Mouse (Mus musculus) induced T-regulatory cell, adult 2 months (primary cell): ENCODE measurements around the gene Rbm20.

Experiments
- DNase-seq: peaks from one replicate; pipeline ENCODE4 v3.0.0-alpha.2; 2012; ENCODE audit warnings: low read depth

Rbm20 gene

GRCm38 (mm10) chr19:53671432-53671831 lies 5.7 kb upstream of the Rbm20 start:
- DNase-seq: no peak

GRCm38 (mm10) chr19:53674131-53674925 lies 2.8 kb upstream of the Rbm20 start:
- DNase-seq: no peak

DNA sequence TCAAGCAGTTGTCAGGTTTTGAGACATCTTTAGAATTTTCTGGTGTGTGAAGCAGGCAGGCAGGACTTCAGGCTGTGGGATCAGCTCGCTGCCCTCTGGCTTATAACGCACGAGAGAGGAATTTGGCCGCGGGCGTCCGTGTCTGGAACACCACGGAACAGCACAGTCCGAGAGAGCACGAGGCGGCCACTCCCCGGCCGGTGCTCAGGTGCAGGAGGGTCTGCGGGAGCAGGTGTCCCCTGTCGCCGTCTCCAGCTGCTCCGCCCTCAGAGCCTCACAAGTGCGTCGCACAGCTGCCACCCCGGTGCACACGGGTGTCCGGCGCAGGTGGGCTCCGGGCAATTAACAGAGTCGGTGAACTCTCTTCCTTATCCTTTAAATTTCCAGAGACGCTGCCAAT lies 878 bp upstream of the Rbm20 start:
- no peak for DNase-seq

- no peak for DNase-seq
Measured at GRCm38 (mm10) chr19:53679194-53679593, 2.1 kb downstream of the Rbm20 start.

DNA sequence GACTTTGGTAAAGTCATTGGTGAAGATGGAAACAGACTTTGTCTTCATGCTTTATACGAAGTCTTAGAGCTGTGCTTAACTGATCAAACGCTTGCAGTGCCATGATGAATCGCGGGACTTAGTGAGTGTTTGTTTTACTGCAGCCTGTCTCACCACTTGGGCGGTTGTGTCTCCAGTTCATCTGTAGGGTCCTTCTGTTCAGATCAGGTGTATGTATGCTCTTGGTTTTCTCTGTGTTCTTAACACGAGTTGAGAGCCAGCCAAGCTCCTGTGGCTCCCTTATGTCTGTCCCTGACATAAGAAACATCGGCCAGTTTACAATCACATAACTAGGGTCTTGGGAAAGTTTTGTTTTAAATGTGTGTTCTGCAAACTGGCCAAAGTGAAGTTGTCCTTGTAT lies 2.9 kb downstream of the Rbm20 start:
- no peak for DNase-seq

- no peak for DNase-seq
Measured at GRCm38 (mm10) chr19:53682427-53682826, 5.3 kb downstream of the Rbm20 start.

- no peak for DNase-seq
Measured at GRCm38 (mm10) chr19:53687592-53687991, 10.5 kb downstream of the Rbm20 start.

GRCm38 (mm10) chr19:53690816-53691215 lies 13.7 kb downstream of the Rbm20 start:
- DNase-seq: no peak

DNA sequence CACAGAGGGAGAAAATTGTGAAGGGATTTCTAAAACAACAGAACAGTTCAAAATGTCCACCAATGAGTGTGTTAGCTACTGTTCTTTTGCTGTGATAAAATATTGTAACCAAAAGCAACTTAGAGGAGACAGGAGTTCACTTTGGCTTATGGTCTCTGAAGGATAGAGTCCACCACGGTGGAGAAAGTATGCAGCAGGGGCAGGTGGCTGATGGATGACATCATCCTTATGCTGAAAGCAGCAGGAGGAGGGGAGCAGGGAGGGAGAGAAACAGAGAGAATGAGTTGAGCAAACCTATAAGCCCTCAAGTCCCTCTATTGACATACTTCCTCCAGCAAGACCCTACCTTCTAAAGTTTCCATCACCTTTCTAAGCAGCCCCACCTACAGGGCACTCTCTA lies 16.9 kb downstream of the Rbm20 start:
- no peak for DNase-seq

GRCm38 (mm10) chr19:53696079-53696478 lies 19.0 kb downstream of the Rbm20 start:
- no peak for DNase-seq

DNA sequence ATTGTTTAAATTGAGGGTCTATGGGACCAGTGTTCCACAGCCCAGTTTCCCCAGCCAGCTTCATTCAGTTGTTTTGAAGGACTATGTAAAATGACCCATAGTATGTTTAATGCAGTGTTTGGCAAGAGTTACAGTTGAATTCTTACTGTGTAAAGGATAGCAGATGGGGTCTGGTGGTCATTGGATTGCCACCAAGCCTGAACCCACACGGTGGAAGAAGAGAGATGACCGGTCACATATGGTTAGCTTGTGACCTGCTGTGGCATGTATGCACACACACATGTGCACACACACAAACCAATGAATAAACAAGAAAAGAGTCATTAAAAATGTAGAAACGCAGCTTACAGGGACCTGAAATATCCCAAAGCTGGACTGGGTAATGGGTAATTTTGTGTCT lies 19.5 kb downstream of the Rbm20 start:
- no peak for DNase-seq

- no peak for DNase-seq
Measured at GRCm38 (mm10) chr19:53697376-53698126, 20.4 kb downstream of the Rbm20 start.

- no peak for DNase-seq
Measured at GRCm38 (mm10) chr19:53699671-53700070, 22.6 kb downstream of the Rbm20 start.

- DNase-seq: no peak
Measured at GRCm38 (mm10) chr19:53701434-53701833, 24.3 kb downstream of the Rbm20 start.

DNA sequence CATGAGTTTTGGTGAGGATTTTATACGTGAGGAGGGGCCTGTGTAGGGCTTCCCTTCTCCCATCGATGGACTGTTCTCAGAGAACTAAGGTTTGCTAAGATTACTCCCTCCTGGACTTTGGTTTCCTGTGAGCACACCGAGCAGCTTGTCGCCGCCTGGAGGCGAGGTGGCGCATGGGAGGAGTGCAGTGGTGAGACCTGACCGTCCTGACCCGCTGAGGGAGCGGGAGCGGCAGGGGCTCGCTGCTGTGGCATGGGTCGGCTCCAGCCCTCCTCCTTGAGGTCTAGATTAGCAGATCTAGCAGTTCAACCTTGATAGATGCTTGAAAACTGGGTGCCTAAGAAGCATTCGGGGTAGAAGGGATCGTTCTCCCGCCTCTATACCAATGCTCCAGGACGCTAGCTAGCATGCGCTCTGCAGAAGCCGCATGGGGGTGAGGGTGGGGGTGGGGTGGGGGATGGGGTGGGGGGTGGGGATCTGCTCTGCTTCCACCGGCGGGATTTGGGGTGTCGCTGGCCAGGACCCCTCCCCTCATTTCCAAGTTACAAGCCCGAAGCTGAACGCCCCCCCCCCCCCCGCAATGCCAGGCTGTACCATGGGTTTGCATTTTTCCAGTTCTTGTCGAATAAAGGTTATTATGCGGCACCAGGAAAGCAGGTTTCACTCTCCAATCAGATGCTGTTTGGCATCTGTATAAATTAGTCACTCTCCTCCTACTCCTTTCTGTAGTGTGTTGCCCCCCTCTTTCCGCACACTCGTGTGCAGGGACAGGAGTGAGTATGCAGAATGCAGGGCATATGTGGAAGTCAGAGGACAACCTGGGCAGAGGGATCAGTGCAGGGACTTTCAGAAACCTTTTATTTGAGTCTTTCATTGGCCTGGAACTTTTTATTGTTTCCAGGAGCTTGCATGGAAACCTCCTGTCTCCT lies 28.1 kb downstream of the Rbm20 start:
- peak; percentile 42 for DNase-seq

DNA sequence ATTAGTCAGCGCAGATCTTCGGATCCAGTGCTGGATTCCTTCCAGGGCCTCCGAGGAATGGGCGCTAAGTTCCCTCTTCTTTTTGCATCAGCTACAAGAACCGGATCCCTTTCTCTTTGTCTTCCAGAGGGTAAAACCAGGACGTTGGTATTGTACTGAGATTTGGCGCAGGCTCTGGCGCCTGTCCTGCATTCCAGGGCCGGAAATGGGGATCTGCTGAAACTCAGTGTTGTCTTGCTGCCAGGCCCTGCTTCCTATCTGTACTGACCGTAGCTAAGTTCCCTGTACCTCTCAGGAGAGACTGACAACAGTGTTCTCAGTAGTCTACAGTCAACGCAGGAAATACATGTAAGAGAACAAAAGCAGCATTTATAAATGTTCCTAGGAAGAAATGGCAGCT lies 31.3 kb downstream of the Rbm20 start:
- DNase-seq: no peak

DNA sequence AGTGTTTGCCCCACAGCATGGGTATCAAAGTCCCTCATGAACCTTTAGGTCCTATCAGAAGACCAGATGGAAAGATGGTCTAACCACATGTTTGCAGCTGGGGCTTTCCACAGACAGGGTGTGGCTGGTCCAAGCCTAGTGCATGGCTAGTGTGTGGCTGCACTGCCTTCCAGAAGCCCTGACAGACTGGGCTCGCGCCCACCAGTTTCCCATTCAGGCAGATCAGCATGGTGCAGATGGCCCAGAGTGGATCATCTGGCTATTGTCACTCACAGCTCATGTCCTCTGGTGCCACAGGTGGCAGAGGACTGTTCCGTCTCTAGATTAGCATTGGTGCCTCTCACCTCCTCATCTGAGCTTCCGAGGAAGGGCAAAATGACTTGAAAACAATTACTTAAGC lies 33.8 kb downstream of the Rbm20 start:
- DNase-seq: no peak

DNA sequence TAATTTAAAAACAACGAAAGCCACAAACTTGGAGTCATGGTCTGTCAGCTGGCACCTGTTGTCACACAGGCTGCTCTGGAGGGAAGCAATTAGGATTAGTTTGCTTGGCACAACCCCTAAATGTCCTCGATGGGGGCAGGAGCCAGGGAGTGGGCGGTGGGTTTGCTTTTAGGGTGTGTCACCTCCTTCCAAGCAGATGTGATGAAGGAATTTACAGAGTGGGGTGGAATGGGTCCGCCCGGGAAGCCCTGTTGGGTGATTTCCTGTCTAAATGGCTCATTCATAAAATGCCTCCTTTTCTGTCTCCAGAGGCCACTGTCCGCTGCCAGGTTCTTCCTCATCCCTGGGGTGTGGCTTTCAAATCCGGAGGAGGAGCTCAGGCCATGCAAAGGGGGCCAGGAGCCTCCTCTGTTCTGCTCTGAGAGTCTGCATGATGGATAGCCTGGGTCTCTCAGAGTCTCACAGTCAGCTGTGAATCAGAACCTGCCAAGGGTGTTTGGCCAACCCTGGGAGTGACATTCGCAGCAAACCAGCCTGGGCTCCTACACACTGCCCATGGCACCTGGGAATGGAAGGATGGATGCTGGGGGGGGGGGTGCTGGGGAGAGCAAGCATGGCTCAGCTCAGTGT lies 34.3 kb downstream of the Rbm20 start:
- no peak for DNase-seq

GRCm38 (mm10) chr19:53712297-53713025 lies 35.4 kb downstream of the Rbm20 start:
- no peak for DNase-seq

DNA sequence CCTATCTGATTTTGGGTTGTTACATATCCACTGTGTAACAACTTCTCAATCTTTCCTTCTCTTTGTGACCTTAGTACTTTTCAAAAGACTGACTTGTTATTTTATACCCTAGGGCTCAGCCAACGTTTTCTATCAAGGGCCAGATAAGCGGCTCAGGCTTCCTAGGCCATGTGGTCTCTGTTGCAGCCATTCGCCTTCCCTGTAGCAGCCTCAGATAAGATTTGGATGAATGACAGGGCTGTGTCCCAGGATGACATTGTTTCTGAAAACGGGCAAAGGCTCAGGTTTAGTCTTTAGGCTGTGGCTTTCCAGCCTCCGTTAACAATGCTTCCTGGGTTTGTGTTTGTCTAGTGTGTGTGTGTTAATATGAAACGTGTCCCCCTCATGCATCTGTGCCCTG lies 36.3 kb downstream of the Rbm20 start:
- no peak for DNase-seq

GRCm38 (mm10) chr19:53716469-53716868 lies 39.4 kb downstream of the Rbm20 start:
- no peak for DNase-seq
